Mouse (Mus musculus) kidney, embryonic 14.5 days (tissue): ENCODE measurements at regions not wholly inside any gene's neighbourhood (a gene's known extent, or its start where the extent isn't known, plus 50 kb on each side); places are given as distances from the start of the nearest gene placed in this dataset.

Source experiments
- ATAC-seq: fragments of 200-750 bp; cut with Nextera tagmentation; 2 replicates; pipeline ENCODE4 v1.8.0; 2017; ENCODE audit warnings: moderate number of reproducible peaks, mild to moderate bottlenecking, moderate TSS enrichment, moderate library complexity; ENCODE audit not compliant: low FRiP score, low TSS enrichment
- H3K27ac ChIP-seq: fragments of 300-500 bp; sonication (generic); 2 replicates; pipeline ENCODE4 v1.5.1; 2014; ENCODE audit warnings: low read depth, mild to moderate bottlenecking, low read length, moderate library complexity, mixed read lengths
- H3K27me3 ChIP-seq: fragments of 300-500 bp; sonication (generic); 2 replicates; pipeline ENCODE4 v1.6.1; 2014; ENCODE audit warnings: mild to moderate bottlenecking, low read length; ENCODE audit not compliant: control insufficient read depth, insufficient read depth
- H3K36me3 ChIP-seq: fragments of 300-500 bp; sonication (generic); 2 replicates; pipeline ENCODE4 v1.6.1; 2014; ENCODE audit warnings: low read length, mixed read lengths; ENCODE audit not compliant: control insufficient read depth, insufficient read depth
- H3K4me1 ChIP-seq: fragments of 300-500 bp; sonication (generic); 2 replicates; pipeline ENCODE4 v1.6.1; 2014; ENCODE audit warnings: low read length, mixed read lengths; ENCODE audit not compliant: control insufficient read depth, insufficient read depth
- H3K4me2 ChIP-seq: fragments of 300-500 bp; sonication (generic); replicated peaks from 2 replicates; pipeline ENCODE4 v1.6.1; 2014; ENCODE audit warnings: low read depth, mild to moderate bottlenecking, low read length
- H3K4me3 ChIP-seq: fragments of 300-500 bp; sonication (generic); 2 replicates; pipeline ENCODE4 v1.5.1; 2014; ENCODE audit warnings: mild to moderate bottlenecking, low read length
- H3K9ac ChIP-seq: fragments of 300-500 bp; sonication (generic); 2 replicates; pipeline ENCODE4 v1.6.1; 2014; ENCODE audit warnings: low read depth, mild to moderate bottlenecking, low read length, moderate library complexity
- H3K9me3 ChIP-seq: fragments of 300-500 bp; sonication (generic); 2 replicates; pipeline ENCODE4 v1.6.1; 2016; ENCODE audit warnings: low read length; ENCODE audit not compliant: control insufficient read depth
- WGBS: fragments of 180-500 bp; shearing (Covaris S2); extraction: QIAGEN DNeasy Blood & Tissue Kit; methylation state at CpG from one replicate; pipeline ENCODE4 v1.1.7; 2014; 5-methylcytosine and 5-hydroxymethylcytosine counted together

DNA sequence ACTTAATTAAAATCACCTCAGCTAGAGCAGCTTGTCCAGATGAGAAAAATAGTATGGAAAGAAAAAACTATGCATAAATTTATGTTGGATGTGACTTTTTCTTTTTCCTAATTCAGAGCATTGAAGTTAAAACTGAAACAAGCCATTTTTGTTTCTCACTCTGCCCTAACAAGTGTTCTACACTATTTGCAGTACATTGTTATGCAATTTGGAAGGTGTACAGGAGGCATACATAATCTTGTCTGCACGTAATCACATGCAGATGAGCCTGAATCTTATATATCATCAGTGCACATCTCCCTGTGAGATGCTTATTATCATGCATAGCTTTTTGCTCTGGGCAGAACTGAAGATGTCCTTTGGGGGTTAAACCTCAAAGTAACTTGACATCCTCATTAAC is 1381.3 kb downstream of the Tbl1xr1 start:
- H3K4me1 ChIP-seq, result no peaks in the 10 kb centered on the region
- H3K27ac ChIP-seq, result no peak overlapping the region
- H3K4me2 ChIP-seq, result no peak overlapping the region
- H3K9me3 ChIP-seq, result no peaks in the 10 kb centered on the region
- H3K27me3 ChIP-seq, result no peaks in the 10 kb centered on the region
- no peak for ATAC-seq
- WGBS, result 88% methylated on average over 1 of the region's 1 CpGs
- no peak overlapping the region for H3K4me3 ChIP-seq
- H3K9ac ChIP-seq, result no peak overlapping the region
- H3K36me3 ChIP-seq, result no peaks in the 10 kb centered on the region

DNA sequence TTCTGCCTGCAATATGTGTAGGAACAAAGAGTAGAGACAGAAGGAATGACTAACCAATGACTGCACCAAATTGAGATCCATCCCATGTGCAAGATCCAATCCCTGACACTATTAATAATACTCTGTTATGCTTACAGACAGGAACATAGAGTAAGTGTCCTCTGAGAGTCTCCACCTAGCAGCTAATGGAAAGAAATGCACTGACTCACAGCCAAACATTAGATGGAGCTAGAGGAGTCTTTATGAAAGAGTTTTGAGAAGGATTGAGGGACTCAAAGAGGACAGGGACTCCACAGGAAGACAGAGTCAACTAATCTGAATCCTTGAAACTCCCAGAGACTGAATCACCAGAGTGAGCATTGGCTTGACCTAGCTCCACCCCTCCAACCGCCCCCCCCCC is 1423.4 kb downstream of the Tbl1xr1 start:
- no peaks in the 10 kb centered on the region for H3K4me1 ChIP-seq
- no peaks in the 10 kb centered on the region for H3K9me3 ChIP-seq
- H3K36me3 ChIP-seq, result no peaks in the 10 kb centered on the region
- no peak for ATAC-seq
- no peaks in the 10 kb centered on the region for H3K27me3 ChIP-seq
- H3K27ac ChIP-seq, result no peak overlapping the region
- WGBS, result 70% methylated on average over 1 of the region's 1 CpGs
- H3K4me3 ChIP-seq, result no peak overlapping the region
- no peak overlapping the region for H3K4me2 ChIP-seq
- no peak overlapping the region for H3K9ac ChIP-seq

DNA sequence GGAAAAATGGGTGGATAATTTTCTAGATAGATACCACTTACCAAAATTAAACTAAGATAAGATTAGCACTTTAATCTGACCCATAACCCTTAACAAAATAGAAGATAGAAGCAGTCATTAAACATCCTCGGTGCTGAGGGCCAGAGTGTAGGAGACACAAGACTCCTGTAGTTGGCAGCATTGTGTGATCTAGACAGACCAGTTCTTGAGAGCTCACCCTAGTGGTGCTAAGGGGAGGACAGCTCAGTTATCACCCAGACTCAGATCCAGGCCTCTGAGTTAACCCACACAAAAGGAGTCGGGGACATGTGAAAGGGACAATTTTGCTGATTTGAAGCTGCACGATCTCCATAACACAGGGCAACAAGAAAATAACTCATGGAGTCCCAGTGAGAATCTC is 1471.1 kb downstream of the Tbl1xr1 start:
- ATAC-seq, result no peak
- Histone ChIP-seq H3K9ac (no peak overlapping the region), H3K36me3 (no peaks in the 10 kb centered on the region), H3K4me3 (no peak overlapping the region), H3K4me2 (no peak overlapping the region), H3K27ac (no peak overlapping the region), H3K9me3 (no peaks in the 10 kb centered on the region), H3K4me1 (no peaks in the 10 kb centered on the region), H3K27me3 (no peaks in the 10 kb centered on the region)
- 90% methylated on average over 3 of the region's 3 CpGs for WGBS

DNA sequence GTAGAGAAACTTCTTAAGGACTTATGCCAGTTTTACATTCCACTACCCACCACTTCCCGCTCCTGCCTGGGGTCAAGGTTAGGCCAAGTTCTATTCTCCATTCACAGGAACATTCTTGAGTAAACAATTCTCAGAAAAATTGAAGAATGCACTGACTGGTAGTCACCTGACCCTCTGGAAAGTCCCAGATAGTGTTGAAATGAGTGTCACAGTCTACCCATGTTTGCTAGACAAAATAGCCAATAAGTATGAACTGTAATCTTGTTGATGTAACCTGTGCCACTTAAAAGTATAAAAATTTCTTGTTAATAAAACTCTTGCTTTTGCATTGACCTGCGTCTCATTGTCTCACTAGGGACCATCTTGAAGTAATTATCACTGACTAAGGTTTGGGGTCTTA is 1487.9 kb downstream of the Tbl1xr1 start:
- 84% methylated on average over 2 of the region's 2 CpGs for WGBS
- H3K9me3 ChIP-seq, result peaks cover 8% of the 10 kb centered on the region; the same call in 1 of the 2 replicates

DNA sequence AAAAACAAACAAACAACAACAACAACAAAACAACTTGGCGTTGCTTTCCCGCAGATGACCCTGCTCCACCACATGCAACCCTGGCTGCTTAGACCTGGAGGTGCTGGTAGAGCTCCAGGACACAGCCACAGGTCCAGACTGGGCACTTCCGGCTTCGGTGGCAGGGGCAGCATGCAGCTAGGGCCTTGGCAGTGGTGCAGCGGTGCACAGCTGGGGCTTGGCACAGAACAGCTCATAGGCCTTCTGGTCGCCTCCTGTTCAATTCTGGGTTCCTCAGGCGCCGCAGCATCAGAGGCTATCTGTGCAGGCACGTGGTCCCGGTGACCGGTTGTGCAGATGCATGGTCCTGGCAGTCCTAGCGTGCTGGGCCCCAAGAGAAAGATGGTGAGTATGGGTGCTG is 1492.4 kb downstream of the Tbl1xr1 start:
- ATAC-seq, result no peak
- peaks cover 8% of the 10 kb centered on the region; the same call in 1 of the 2 replicates for H3K9me3 ChIP-seq
- WGBS, result 94% methylated on average over 12 of the region's 12 CpGs
- no peak overlapping the region for H3K4me2 ChIP-seq
- H3K9ac ChIP-seq, result no peak overlapping the region
- H3K4me1 ChIP-seq, result no peaks in the 10 kb centered on the region
- H3K4me3 ChIP-seq, result no peak overlapping the region
- H3K36me3 ChIP-seq, result no peaks in the 10 kb centered on the region
- H3K27ac ChIP-seq, result no peak overlapping the region
- no peaks in the 10 kb centered on the region for H3K27me3 ChIP-seq

More for the DNA sequence above, 1487.9 kb downstream of the Tbl1xr1 start:
- no peaks in the 10 kb centered on the region for H3K27me3 ChIP-seq
- no peak overlapping the region for H3K9ac ChIP-seq
- no peak overlapping the region for H3K27ac ChIP-seq
- ATAC-seq, result no peak
- H3K4me1 ChIP-seq, result no peaks in the 10 kb centered on the region
- H3K36me3 ChIP-seq, result no peaks in the 10 kb centered on the region
- H3K4me3 ChIP-seq, result no peak overlapping the region
- H3K4me2 ChIP-seq, result no peak overlapping the region

DNA sequence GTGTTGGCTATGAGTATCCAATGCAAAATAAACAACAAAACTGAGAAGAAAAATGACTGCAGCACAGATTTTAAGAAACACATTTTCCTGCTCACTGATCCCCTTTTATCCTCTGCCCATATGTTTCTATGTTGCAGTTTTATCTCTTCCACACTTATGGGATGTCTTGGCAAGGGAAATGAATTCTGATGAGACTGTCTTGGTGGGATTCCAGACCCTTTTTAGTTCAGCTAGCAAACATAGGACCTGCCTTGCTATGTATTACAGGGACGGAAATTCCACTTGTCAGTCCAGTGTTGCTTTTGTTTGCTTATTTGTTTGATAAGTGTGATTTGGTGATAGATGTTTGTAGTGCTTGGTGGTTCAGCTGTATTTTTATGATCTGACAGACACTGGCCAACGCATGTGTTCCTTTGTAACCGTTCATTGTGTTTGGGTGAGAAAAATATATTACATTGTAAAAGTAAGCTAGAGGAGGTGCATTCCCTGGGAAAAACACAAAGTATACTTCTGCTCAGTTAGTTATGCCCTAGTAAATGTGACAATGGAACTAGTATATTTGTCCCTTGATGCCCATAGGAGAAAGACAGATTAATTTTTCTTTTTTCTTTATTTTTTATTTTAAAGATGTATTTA is 1516.2 kb downstream of the Tbl1xr1 start:
- no peaks in the 10 kb centered on the region for H3K27me3 ChIP-seq
- H3K9me3 ChIP-seq, result no peaks in the 10 kb centered on the region
- no peak overlapping the region for H3K4me3 ChIP-seq
- no peak overlapping the region for H3K4me2 ChIP-seq
- no peak overlapping the region for H3K9ac ChIP-seq
- no peak for ATAC-seq
- 59% methylated on average over 3 of the region's 3 CpGs for WGBS
- no peaks in the 10 kb centered on the region for H3K36me3 ChIP-seq
- H3K4me1 ChIP-seq, result no peaks in the 10 kb centered on the region
- no peak overlapping the region for H3K27ac ChIP-seq

DNA sequence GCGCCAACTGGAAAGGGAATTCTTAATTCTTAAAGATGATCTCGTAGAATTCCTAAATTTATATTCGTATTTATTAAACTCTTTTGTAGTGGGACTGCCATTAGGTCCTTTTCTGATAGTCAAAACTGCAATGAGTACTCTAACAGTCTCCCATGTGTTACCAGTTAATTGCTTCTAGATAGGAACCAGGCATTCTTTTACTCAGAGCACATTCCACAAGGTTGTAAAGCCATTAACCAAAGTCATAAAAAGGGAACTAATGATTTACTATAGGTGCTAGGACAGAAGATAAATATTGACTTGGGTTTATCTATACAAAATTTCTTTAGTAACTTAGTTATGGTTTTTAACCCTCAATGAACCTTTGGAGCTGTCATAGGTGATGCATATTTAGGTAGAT is 1525.0 kb downstream of the Tbl1xr1 start:
- H3K36me3 ChIP-seq, result no peaks in the 10 kb centered on the region
- no peak for ATAC-seq
- no peaks in the 10 kb centered on the region for H3K4me1 ChIP-seq
- 85% methylated on average over 3 of the region's 3 CpGs for WGBS
- no peaks in the 10 kb centered on the region for H3K27me3 ChIP-seq
- H3K9me3 ChIP-seq, result peaks cover 6% of the 10 kb centered on the region; the same call in 1 of the 2 replicates
- H3K4me3 ChIP-seq, result no peak overlapping the region
- H3K27ac ChIP-seq, result no peak overlapping the region
- no peak overlapping the region for H3K9ac ChIP-seq
- no peak overlapping the region for H3K4me2 ChIP-seq

DNA sequence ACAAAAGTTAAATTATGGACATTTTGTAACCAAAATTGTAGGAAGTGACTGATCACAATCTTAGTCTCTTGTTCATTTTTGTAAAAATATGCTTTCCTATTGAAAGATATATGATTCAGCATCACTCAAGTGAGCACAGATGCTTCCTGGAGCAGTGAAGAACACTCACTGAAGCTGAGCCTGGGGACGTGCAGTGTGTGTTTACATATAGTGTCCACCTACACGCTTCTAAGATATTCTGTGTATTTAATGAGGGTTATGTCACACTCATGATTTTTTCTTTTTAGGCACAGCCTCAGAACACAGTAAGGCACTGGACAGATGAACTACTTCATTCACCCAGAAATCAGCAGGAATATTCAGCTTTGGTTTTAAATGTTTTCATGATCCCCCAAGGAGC is 1533.6 kb downstream of the Tbl1xr1 start:
- no peak overlapping the region for H3K9ac ChIP-seq
- H3K9me3 ChIP-seq, result no peaks in the 10 kb centered on the region
- no peak for ATAC-seq
- H3K36me3 ChIP-seq, result no peaks in the 10 kb centered on the region
- H3K4me3 ChIP-seq, result no peak overlapping the region
- H3K27ac ChIP-seq, result no peak overlapping the region
- no peaks in the 10 kb centered on the region for H3K27me3 ChIP-seq
- 55% methylated on average over 2 of the region's 2 CpGs for WGBS
- no peaks in the 10 kb centered on the region for H3K4me1 ChIP-seq
- H3K4me2 ChIP-seq, result no peak overlapping the region

DNA sequence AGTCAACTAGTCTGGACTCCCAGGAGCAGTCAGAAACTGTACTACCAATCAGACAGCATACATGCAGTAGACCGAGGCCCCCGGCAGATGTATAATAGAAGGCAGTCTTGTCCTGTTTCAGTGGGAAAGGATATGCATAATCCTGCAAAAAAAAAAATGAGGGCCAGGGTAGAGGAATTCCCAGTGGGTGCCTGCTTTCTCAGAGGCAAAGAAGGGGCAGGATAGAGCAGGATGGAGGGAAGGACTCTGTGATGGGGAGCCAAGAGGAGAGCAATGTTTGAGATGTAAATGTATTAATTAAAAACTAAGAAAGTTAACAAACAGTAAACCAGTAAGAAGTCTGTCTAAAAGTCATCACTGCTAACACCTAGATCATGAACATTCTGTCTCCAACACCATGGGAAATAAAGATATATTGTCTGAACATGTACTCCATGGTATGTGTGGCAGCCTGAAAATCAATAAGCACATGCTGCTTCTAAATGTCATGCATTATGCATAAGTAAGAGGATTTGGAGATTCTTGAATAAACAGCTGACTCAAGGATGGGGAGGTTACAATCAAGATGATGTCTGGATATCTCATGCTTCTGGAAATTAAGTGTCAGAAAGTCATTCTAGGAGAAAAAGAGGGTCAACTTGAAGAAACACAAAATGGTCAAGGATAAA is 1485.3 kb downstream of the Naaladl2 start:
- Histone ChIP-seq H3K4me3 (no peak overlapping the region), H3K36me3 (no peaks in the 10 kb centered on the region), H3K9me3 (no peaks in the 10 kb centered on the region), H3K9ac (no peak overlapping the region), H3K4me1 (no peaks in the 10 kb centered on the region), H3K27ac (no peak overlapping the region), H3K4me2 (no peak overlapping the region), H3K27me3 (no peaks in the 10 kb centered on the region)
- ATAC-seq, result no peak
- whole genome bisulfite sequencing, result 98% methylated on average over 2 of the region's 2 CpGs
